Mouse (Mus musculus) E14TG2a.4 (cell line): ENCODE results near the gene Lpp.

Experiments used
- CTCF ChIP-seq: conservative IDR thresholded peaks from 2 replicates; pipeline ENCODE4 v1.5.1; 2014; ENCODE audit warnings: low read length
- NANOG ChIP-seq: IDR thresholded peaks from 2 replicates; pipeline ENCODE4 v1.6.1; 2014; ENCODE audit warnings: borderline replicate concordance, low read length, mixed read lengths

DNA sequence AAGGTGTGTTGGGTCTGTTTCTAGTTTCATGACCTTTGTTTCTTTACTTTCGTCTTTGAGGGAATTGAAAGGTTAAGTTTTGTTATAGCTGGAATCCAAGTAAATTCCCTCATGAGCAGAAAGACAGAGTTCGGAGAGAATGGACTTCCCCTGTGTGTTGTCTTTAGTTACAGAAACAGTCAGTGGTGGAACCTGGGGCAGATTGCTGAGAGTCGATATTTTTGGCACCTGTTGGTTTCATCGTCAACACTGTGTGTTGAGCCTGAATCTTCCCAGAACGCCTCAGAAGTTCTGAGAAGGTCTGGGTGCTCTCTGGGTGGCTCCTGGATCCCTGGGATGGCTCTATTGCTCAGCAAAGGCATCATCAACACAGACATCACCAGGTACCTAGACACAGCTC lies 201.2 kb downstream of the Lpp start:
- TF ChIP-seq CTCF (no peak), NANOG (no peak)
